Mouse (Mus musculus): ENCODE results near the gene Sec16a.

DNA sequence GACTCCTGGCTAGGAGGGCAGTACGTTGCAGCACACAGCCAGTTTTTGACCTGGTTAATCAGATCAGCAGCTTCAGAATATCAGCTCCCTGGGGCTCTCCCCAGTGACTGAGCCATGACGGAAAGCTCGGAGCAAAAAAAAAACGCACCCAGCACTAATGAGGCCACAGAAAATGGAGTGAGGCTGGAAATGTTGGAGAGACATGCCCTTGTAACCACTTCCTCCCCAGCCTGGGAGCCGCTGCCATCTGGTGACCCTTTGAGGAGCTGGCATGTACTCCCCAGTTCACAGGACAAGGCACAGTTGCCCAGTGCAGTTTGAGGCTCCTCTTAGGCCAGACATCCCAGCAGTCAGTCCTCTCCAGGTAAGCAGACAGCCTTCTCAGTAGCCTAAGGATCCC is 34.9 kb downstream of the Sec16a start:
- TF ChIP-seq CTCF (IDR thresholded peaks at IDR 0.05; ENCODE audit: low read depth, low read length) (peak; percentile 0), POLR2A (IDR thresholded peaks at IDR 0.05; ENCODE audit: insufficient read depth, low read length) (no peak), EP300 (IDR thresholded peaks at IDR 0.05; ENCODE audit: insufficient read depth, low read depth, low read length) (no peak)
